Mouse (Mus musculus) layer of hippocampus, adult 18-20 months (tissue): ENCODE results near the gene Svs6. TPM values are rescaled to one million over a fixed set of nuclear protein-coding genes. Genes with fewer than 3 reads are reported as not detected.

ENCODE experiments used
- microRNA-seq, 2 experiments: library from miRNA; unstranded; fragments of <30 nt; microRNA quantifications; one replicate each; pipeline ENCODE4 v1.2.0; 2021
- total RNA-seq, 2 experiments: library from RNA; stranded (reverse); gene quantifications; 2 replicates each; pipeline ENCODE4 v1.2.3; 2021

Svs6 gene
- total RNA-seq, 2 experiments from 2014 or later: not detected

Small RNA genes within 50 kb of the gene (microRNA-seq; reads per million reads assigned to microRNA genes)
- gene Mir7678: 0 reads per million in 2 experiments

Other genes starting within 250 kb of the Svs6 start
- gene Stk4, start 246.4 kb upstream of the Svs6 start, total RNA-seq: 10 to 100 TPM; 44.7 to 47.0 TPM
- 100 to 1,000 TPM; 118 to 122 TPM for gene Tomm34, start 245.6 kb upstream of the Svs6 start, total RNA-seq
- gene Kcns1, start 145.6 kb upstream of the Svs6 start, total RNA-seq: 1 to 10 TPM; 5.1 TPM
- gene Wfdc5, start 134.0 kb upstream of the Svs6 start, total RNA-seq: not detected
- gene Wfdc12, start 126.1 kb upstream of the Svs6 start, total RNA-seq: not detected
- gene Wfdc15a, start 116.6 kb upstream of the Svs6 start, total RNA-seq: not detected
- not detected for gene Wfdc15b, start 95.1 kb upstream of the Svs6 start, total RNA-seq
- gene Svs2, start 78.3 kb upstream of the Svs6 start, total RNA-seq: not detected
- not detected for gene Svs3b, start 60.1 kb upstream of the Svs6 start, total RNA-seq
- not detected for gene Svs4, start 38.3 kb upstream of the Svs6 start, total RNA-seq
- not detected for gene Svs3a, start 27.5 kb upstream of the Svs6 start, total RNA-seq
- not detected for gene Svs5, start 16.0 kb downstream of the Svs6 start, total RNA-seq
- under 1 TPM; 0.61 to 0.77 TPM for gene Slpi, start 72.3 kb downstream of the Svs6 start, total RNA-seq
- under 1 TPM; 0.38 to 0.42 TPM for gene Rbpjl, start 86.4 kb downstream of the Svs6 start, total RNA-seq
- gene Matn4, start 88.4 kb downstream of the Svs6 start, total RNA-seq: 10 to 100 TPM; 11.0 to 11.2 TPM
- 100 to 1,000 TPM; 122 to 140 TPM for gene Sdc4, start 127.1 kb downstream of the Svs6 start, total RNA-seq
- 10 to 100 TPM; 37.9 to 39.9 TPM for gene Sys1, start 140.2 kb downstream of the Svs6 start, total RNA-seq
- gene Gm20458, start 144.2 kb downstream of the Svs6 start, total RNA-seq: 1 to 10 TPM; 5.4 to 9.9 TPM
- not detected for gene Trp53tg5, start 157.0 kb downstream of the Svs6 start, total RNA-seq
- 100 to 1,000 TPM; 118 to 138 TPM for gene Dbndd2, start 169.4 kb downstream of the Svs6 start, total RNA-seq
- 10 to 100 TPM; 80.8 to 86.1 TPM for gene Pigt, start 180.8 kb downstream of the Svs6 start, total RNA-seq
- under 1 TPM; 0.67 to 0.96 TPM for gene Wfdc2, start 245.7 kb downstream of the Svs6 start, total RNA-seq